Mouse (Mus musculus): ENCODE results near the gene Fam84b. TPM values are rescaled to one million over a fixed set of nuclear protein-coding genes. Genes with fewer than 3 reads are reported as not detected.
"Not testable (repeated sequence)": the region's sequence is repeated elsewhere in the genome, so short reads cannot be mapped to it uniquely, and the experiment has no call there.

The Fam84b gene
- polyA plus RNA-seq, 2 experiments: 5.4 to 9.7 TPM

DNA sequence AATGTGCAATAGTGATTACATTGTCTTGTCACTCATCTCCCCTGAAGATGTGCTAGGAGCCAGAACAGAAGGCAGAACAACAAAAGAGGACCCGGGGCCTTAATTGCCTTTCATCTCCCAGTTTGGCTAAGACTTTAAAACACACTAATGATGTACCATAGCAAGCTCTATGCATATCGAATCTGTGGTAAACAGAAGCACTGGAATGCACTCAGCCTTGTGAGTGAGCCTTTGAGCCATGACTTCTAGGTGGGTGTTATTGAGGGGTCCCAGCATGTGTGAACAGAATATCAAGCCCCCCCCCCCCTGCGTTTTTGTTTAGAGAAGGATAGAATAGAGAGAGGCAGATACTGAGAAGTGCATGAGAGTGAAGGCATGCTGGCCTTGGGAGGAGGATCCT is 7.7 kb downstream of the Fam84b start:
- Histone ChIP-seq H3K9ac (ENCODE audit: low read depth, low read length, severe bottlenecking) (no peak overlapping the region), H3K4me3 (replicated peaks; ENCODE audit: low read length) (no peak overlapping the region), H3K4me1 (ENCODE audit: control insufficient read depth, insufficient read depth, low read length) (peaks cover 6% of the 10 kb centered on the region; the same call in 1 of the 2 replicates), H3K27me3 (ENCODE audit: control insufficient read depth, insufficient read depth, low read length) (no peaks in the 10 kb centered on the region), H3K4me2 (replicated peaks; ENCODE audit: low read depth, low read length, severe bottlenecking) (no peak overlapping the region), H3K36me3 (ENCODE audit: control insufficient read depth, insufficient read depth, low read length) (no peaks in the 10 kb centered on the region), H3K9me3 (ENCODE audit: control insufficient read depth, low read length) (no peaks in the 10 kb centered on the region), H3K27ac (replicated peaks; ENCODE audit: low read depth, low read length) (no peak overlapping the region)
- no peak for DNase-seq (ENCODE audit: low spot score)
- TF ChIP-seq POLR2A (IDR thresholded peaks at IDR 0.05; ENCODE audit: borderline replicate concordance, extremely low read depth, insufficient read depth, insufficient read length): no peak
- no peak for ATAC-seq (ENCODE audit: low FRiP score, low read depth)
- WGBS: 28% methylated on average over 3 of the region's 3 CpGs

DNA sequence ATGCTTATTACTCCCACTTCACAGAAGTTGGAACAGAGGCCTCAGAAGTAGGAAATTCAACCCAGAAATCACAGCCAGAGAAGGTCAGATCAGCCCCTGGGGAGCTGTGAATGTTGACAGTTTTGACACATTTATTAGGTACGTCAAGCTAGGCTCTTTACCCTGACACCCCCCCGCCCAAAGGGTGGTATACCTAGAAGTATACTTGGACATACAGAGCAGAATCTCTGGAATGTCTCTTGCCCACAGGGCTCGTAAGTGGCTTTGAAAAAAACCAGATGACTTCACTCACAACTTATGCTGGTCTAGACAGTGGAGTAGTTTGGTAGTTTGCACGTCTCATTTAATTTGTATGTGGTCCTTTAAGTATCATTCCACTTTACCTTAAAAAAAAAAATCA is 11.8 kb downstream of the Fam84b start:
- WGBS: 11% methylated on average over 4 of the region's 4 CpGs
- peak; percentile 83 for ATAC-seq (ENCODE audit: low FRiP score, low read depth)
- DNase-seq (ENCODE audit: low spot score): peak; percentile 66

DNA sequence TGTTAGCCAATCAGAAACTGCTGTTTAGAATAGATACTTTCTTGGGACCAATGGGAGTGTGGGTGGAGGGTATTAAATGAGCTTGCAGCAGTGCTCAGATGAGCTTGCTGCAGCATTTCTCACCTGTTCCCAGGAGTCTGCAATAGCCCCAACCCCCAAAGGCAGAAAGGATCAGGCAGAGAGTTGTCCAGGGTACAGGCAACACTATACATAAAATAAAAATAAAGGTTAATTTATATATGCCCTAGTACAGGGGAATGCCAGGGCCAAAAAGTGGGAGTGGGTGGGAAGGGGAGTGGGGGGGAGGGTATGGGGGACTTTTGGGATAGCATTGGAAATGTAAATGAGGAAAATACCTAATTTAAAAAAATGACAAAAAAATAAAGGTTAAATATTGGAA is 12.3 kb downstream of the Fam84b start:
- H3K9me3 ChIP-seq (ENCODE audit: control insufficient read depth, low read length); H3K9ac ChIP-seq (ENCODE audit: low read depth, low read length, severe bottlenecking); H3K4me1 ChIP-seq (ENCODE audit: control insufficient read depth, insufficient read depth, low read length); H3K27ac ChIP-seq (replicated peaks; ENCODE audit: low read depth, low read length); ATAC-seq (ENCODE audit: low FRiP score, low read depth); H3K4me3 ChIP-seq (replicated peaks; ENCODE audit: low read length); DNase-seq (ENCODE audit: low spot score); H3K36me3 ChIP-seq (ENCODE audit: control insufficient read depth, insufficient read depth, low read length); H3K27me3 ChIP-seq (ENCODE audit: control insufficient read depth, insufficient read depth, low read length); H3K4me2 ChIP-seq (replicated peaks; ENCODE audit: low read depth, low read length, severe bottlenecking): not testable (repeated sequence)

More for the DNA sequence above, 11.8 kb downstream of the Fam84b start:
- no peaks in the 10 kb centered on the region for H3K9me3 ChIP-seq (ENCODE audit: control insufficient read depth, low read length)
- no peak overlapping the region for H3K4me2 ChIP-seq (replicated peaks; ENCODE audit: low read depth, low read length, severe bottlenecking)
- no peak overlapping the region for H3K27ac ChIP-seq (replicated peaks; ENCODE audit: low read depth, low read length)
- no peaks in the 10 kb centered on the region for H3K36me3 ChIP-seq (ENCODE audit: control insufficient read depth, insufficient read depth, low read length)
- H3K4me1 ChIP-seq (ENCODE audit: control insufficient read depth, insufficient read depth, low read length): peaks cover 4% of the 10 kb centered on the region; the same call in 1 of the 2 replicates
- H3K4me3 ChIP-seq (replicated peaks; ENCODE audit: low read length): no peak overlapping the region
- no peak for TF ChIP-seq POLR2A (IDR thresholded peaks at IDR 0.05; ENCODE audit: borderline replicate concordance, extremely low read depth, insufficient read depth, insufficient read length)
- H3K9ac ChIP-seq (ENCODE audit: low read depth, low read length, severe bottlenecking): no peak overlapping the region
- no peaks in the 10 kb centered on the region for H3K27me3 ChIP-seq (ENCODE audit: control insufficient read depth, insufficient read depth, low read length)

DNA sequence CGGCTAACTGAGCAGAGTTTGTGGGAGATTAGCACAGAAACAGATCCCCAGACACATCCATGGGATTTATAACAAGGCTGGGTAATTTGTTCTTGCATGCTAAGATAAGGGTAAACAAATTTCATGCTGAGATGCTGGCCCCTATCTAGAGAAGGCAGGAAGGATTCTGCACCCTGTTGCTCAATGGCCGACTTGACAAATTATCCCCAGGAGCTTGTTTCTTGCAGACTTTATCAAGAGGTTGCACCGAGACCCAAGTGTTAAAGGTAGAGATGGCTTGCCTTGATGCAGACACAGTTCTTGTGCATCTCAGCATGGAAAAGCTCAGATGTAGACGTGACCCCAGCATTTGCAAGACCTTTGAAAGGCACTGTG is 13.3 kb downstream of the Fam84b start:
- no peak overlapping the region for H3K9ac ChIP-seq (ENCODE audit: low read depth, low read length, severe bottlenecking)
- TF ChIP-seq POLR2A (IDR thresholded peaks at IDR 0.05; ENCODE audit: borderline replicate concordance, extremely low read depth, insufficient read depth, insufficient read length): no peak
- H3K27ac ChIP-seq (replicated peaks; ENCODE audit: low read depth, low read length): no peak overlapping the region
- WGBS: 33% methylated on average over 4 of the region's 4 CpGs
- no peak overlapping the region for H3K4me2 ChIP-seq (replicated peaks; ENCODE audit: low read depth, low read length, severe bottlenecking)
- ATAC-seq (ENCODE audit: low FRiP score, low read depth) (no peak), DNase-seq (ENCODE audit: low spot score) (no peak)
- H3K36me3 ChIP-seq (ENCODE audit: control insufficient read depth, insufficient read depth, low read length): no peaks in the 10 kb centered on the region
- no peaks in the 10 kb centered on the region for H3K27me3 ChIP-seq (ENCODE audit: control insufficient read depth, insufficient read depth, low read length)
- H3K4me3 ChIP-seq (replicated peaks; ENCODE audit: low read length): no peak overlapping the region
- H3K4me1 ChIP-seq (ENCODE audit: control insufficient read depth, insufficient read depth, low read length): peaks cover 4% of the 10 kb centered on the region; the same call in 1 of the 2 replicates
- H3K9me3 ChIP-seq (ENCODE audit: control insufficient read depth, low read length): no peaks in the 10 kb centered on the region

DNA sequence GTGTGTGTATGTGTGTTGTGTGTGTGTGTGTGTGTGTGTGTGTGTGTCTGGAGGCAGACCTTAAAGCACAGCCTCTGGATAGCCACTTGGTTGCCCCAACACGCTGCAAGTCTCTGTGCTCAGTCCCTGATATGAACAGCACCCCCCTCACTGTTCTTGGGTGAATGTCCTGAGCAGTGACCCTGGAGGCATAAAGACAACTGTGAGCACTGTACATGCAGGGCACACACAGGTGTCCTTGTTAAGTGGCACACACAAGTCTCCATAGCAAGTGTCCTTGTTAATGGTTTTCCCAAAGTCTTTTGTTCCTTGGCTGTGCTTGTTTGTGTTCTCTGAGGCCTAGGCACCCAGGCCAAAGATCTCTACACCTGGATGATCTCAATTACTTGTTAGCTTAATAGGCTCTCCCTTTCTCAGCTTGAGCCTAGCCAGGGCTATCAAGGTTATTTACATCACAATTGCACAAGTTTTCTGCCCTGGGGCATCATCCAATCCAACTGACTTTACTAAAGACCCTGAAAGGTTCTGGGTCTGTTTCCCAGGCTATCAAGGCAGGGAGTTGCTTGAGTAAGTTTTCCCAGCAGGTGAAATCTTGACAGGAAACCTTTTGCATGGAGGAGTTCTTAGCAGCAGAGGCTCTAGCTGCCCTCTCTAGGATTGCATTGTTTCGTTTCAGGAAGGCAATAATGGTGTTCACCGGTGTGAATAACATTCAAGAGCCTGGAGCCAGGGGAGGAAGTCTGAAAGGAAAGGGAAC is 13.9 kb downstream of the Fam84b start:
- no peak for TF ChIP-seq POLR2A (IDR thresholded peaks at IDR 0.05; ENCODE audit: borderline replicate concordance, extremely low read depth, insufficient read depth, insufficient read length)
- Histone ChIP-seq H3K27ac (replicated peaks; ENCODE audit: low read depth, low read length) (no peak overlapping the region), H3K4me3 (replicated peaks; ENCODE audit: low read length) (no peak overlapping the region), H3K9me3 (ENCODE audit: control insufficient read depth, low read length) (no peaks in the 10 kb centered on the region), H3K4me2 (replicated peaks; ENCODE audit: low read depth, low read length, severe bottlenecking) (no peak overlapping the region), H3K36me3 (ENCODE audit: control insufficient read depth, insufficient read depth, low read length) (no peaks in the 10 kb centered on the region), H3K9ac (ENCODE audit: low read depth, low read length, severe bottlenecking) (no peak overlapping the region), H3K4me1 (ENCODE audit: control insufficient read depth, insufficient read depth, low read length) (peaks cover 4% of the 10 kb centered on the region; the same call in 1 of the 2 replicates), H3K27me3 (ENCODE audit: control insufficient read depth, insufficient read depth, low read length) (no peaks in the 10 kb centered on the region)
- WGBS: 28% methylated on average over 3 of the region's 3 CpGs
- ATAC-seq (ENCODE audit: low FRiP score, low read depth) (no peak), DNase-seq (ENCODE audit: low spot score) (no peak)

Measured in limb, embryonic 14.5 days (tissue).